Mouse (Mus musculus) layer of hippocampus, adult 2 months (tissue): ENCODE data around the gene Krt39. TPM values are rescaled to one million over a fixed set of nuclear protein-coding genes. Genes with fewer than 3 reads are reported as not detected.

Experiments used
- DNase-seq, 2 experiments: peaks; one replicate each; pipeline ENCODE4 v3.0.0; 2022; ENCODE audit warnings: low spot score in 2 of 2
- H3K27ac ChIP-seq: fragments of 200-600 bp; 2 replicates; pipeline ENCODE4 v1.8.1; 2022
- H3K4me3 ChIP-seq: fragments of 200-600 bp; 2 replicates; pipeline ENCODE4 v1.8.1; 2022; ENCODE audit warnings: mild to moderate bottlenecking
- CTCF ChIP-seq: fragments of 200-600 bp; conservative IDR thresholded peaks from 2 replicates; pipeline ENCODE4 v1.8.1; 2022; ENCODE audit warnings: antibody characterized with exemption, mild to moderate bottlenecking, moderate library complexity
- total RNA-seq, 2 experiments: library from RNA; stranded (reverse); gene quantifications; 2 replicates each; pipeline ENCODE4 v1.2.3; 2021

Gene Krt39
- total RNA-seq, 2 experiments from 2014 or later = not detected

- no peak for DNase-seq
- no peak for TF ChIP-seq CTCF
- no peak overlapping the region for H3K4me3 ChIP-seq
- H3K27ac ChIP-seq = no peak overlapping the region
These were observed 26.4 kb downstream of the Krt39 start for GRCm38 (mm10) chr11:99494741-99495140.

- no peak for TF ChIP-seq CTCF
- no peak overlapping the region for H3K27ac ChIP-seq
- no peak overlapping the region for H3K4me3 ChIP-seq
- DNase-seq = no peak
These were observed 27.6 kb downstream of the Krt39 start for GRCm38 (mm10) chr11:99493574-99493850.

- TF ChIP-seq CTCF = no peak
- DNase-seq = no peak
- Histone ChIP-seq H3K4me3 (no peak within 1 kb of the TSS), H3K27ac (no peak within 1 kb of the TSS)
These were observed 28.2 kb downstream of the Krt39 start, which contains the start of gene Krt23 for GRCm38 (mm10) chr11:99492733-99493573. Krt23 (minus strand) TSS chr11:99493137.

- H3K4me3 ChIP-seq = no peak overlapping the region
- no peak for TF ChIP-seq CTCF
- H3K27ac ChIP-seq = no peak overlapping the region
- no peak for DNase-seq
These were observed 30.1 kb downstream of the Krt39 start for GRCm38 (mm10) chr11:99491040-99491439.

- no peak overlapping the region for H3K4me3 ChIP-seq
- H3K27ac ChIP-seq = no peak overlapping the region
- no peak for DNase-seq
- no peak for TF ChIP-seq CTCF
These were observed 30.5 kb downstream of the Krt39 start for GRCm38 (mm10) chr11:99490624-99491023.

GRCm38 (mm10) chr11:99489233-99489632 is 31.9 kb downstream of the Krt39 start:
- Histone ChIP-seq H3K4me3 (no peak overlapping the region), H3K27ac (no peak overlapping the region)
- DNase-seq = no peak
- TF ChIP-seq CTCF = no peak

- no peak overlapping the region for H3K4me3 ChIP-seq
- TF ChIP-seq CTCF = no peak
- DNase-seq = no peak
- no peak overlapping the region for H3K27ac ChIP-seq
These were observed 46.2 kb downstream of the Krt39 start for GRCm38 (mm10) chr11:99474981-99475380.

- no peak for TF ChIP-seq CTCF
- Histone ChIP-seq H3K27ac (no peak overlapping the region), H3K4me3 (no peak overlapping the region)
- DNase-seq = no peak
These were observed 47.7 kb downstream of the Krt39 start for GRCm38 (mm10) chr11:99473433-99473832.

GRCm38 (mm10) chr11:99472405-99472804 is 48.7 kb downstream of the Krt39 start:
- H3K4me3 ChIP-seq = no peak overlapping the region
- no peak for TF ChIP-seq CTCF

GRCm38 (mm10) chr11:99471946-99472345 is 49.2 kb downstream of the Krt39 start:
- Histone ChIP-seq H3K4me3 (no peak overlapping the region), H3K27ac (no peak overlapping the region)
- TF ChIP-seq CTCF = no peak
- DNase-seq = no peak

More at GRCm38 (mm10) chr11:99472405-99472804, 48.7 kb downstream of the Krt39 start:
- H3K27ac ChIP-seq = no peak overlapping the region
- no peak for DNase-seq

- Histone ChIP-seq H3K4me3 (no peak overlapping the region), H3K27ac (no peak overlapping the region)
- no peak for DNase-seq
- no peak for TF ChIP-seq CTCF
These were observed 51.9 kb downstream of the Krt39 start for GRCm38 (mm10) chr11:99469228-99469627.

GRCm38 (mm10) chr11:99468566-99468965 is 52.6 kb downstream of the Krt39 start:
- TF ChIP-seq CTCF = no peak
- DNase-seq = no peak
- Histone ChIP-seq H3K4me3 (no peak overlapping the region), H3K27ac (no peak overlapping the region)

- TF ChIP-seq CTCF = no peak
- H3K4me3 ChIP-seq = no peak overlapping the region
- no peak overlapping the region for H3K27ac ChIP-seq
- peak in 1 of 2 experiments; percentile 15 for DNase-seq
These were observed 54.8 kb downstream of the Krt39 start for GRCm38 (mm10) chr11:99466316-99466715.

GRCm38 (mm10) chr11:99464836-99465235 is 56.3 kb downstream of the Krt39 start:
- no peak overlapping the region for H3K4me3 ChIP-seq
- TF ChIP-seq CTCF = peak; percentile 89
- DNase-seq = peak; percentile 76 to 90
- H3K27ac ChIP-seq = no peak overlapping the region

Other genes starting within 250 kb of the Krt39 start
- not detected for gene Krt24, start 236.1 kb downstream of the Krt39 start, total RNA-seq
- not detected for gene Krt25, start 198.4 kb downstream of the Krt39 start, total RNA-seq
- not detected for gene Krt26, start 183.4 kb downstream of the Krt39 start, total RNA-seq
- not detected for gene Krt27, start 170.2 kb downstream of the Krt39 start, total RNA-seq
- under 1 TPM in 1 of 2 experiments, not detected in 1; 0.23 TPM for gene Krt28, start 146.4 kb downstream of the Krt39 start, total RNA-seq
- 10 to 100 TPM; 14.8 to 16.4 TPM for gene Krt10, start 132.0 kb downstream of the Krt39 start, total RNA-seq
- gene Krt12, start 99.1 kb downstream of the Krt39 start, total RNA-seq = 1 to 10 TPM in 1 of 2 experiments, under 1 TPM in 1; 0.97 to 1.4 TPM
- gene Krt20, start 83.2 kb downstream of the Krt39 start, total RNA-seq = not detected
- not detected for gene Krt23, start 28.2 kb downstream of the Krt39 start, total RNA-seq
- not detected for gene Krt40, start 21.8 kb upstream of the Krt39 start, total RNA-seq
- gene Krtap3-3, start 29.5 kb upstream of the Krt39 start, total RNA-seq = not detected
- gene Krtap3-2, start 35.5 kb upstream of the Krt39 start, total RNA-seq = not detected
- not detected for gene Gm11939, start 38.1 kb upstream of the Krt39 start, total RNA-seq
- gene Krtap3-1, start 45.3 kb upstream of the Krt39 start, total RNA-seq = not detected
- not detected for gene Krtap1-5, start 59.7 kb upstream of the Krt39 start, total RNA-seq
- not detected for gene Krtap1-4, start 62.3 kb upstream of the Krt39 start, total RNA-seq
- gene Krtap1-3, start 70.0 kb upstream of the Krt39 start, total RNA-seq = not detected
- gene Krtap9-3, start 76.8 kb upstream of the Krt39 start, total RNA-seq = not detected
- not detected for gene Gm11938, start 82.0 kb upstream of the Krt39 start, total RNA-seq
- gene Gm11937, start 88.9 kb upstream of the Krt39 start, total RNA-seq = not detected
- gene Krtap2-4, start 93.5 kb upstream of the Krt39 start, total RNA-seq = not detected
- not detected for gene Gm11562, start 99.1 kb upstream of the Krt39 start, total RNA-seq
- not detected for gene Krtap4-1, start 106.9 kb upstream of the Krt39 start, total RNA-seq
- not detected for gene Krtap4-2, start 113.7 kb upstream of the Krt39 start, total RNA-seq
- not detected for gene Krtap4-7, start 122.8 kb upstream of the Krt39 start, total RNA-seq
- gene Gm11555, start 128.9 kb upstream of the Krt39 start, total RNA-seq = not detected
- not detected for gene Gm11563, start 137.6 kb upstream of the Krt39 start, total RNA-seq
- gene Krtap4-6, start 144.6 kb upstream of the Krt39 start, total RNA-seq = not detected
- gene Gm14190, start 169.4 kb upstream of the Krt39 start, total RNA-seq = not detected
- gene Gm14180, start 213.0 kb upstream of the Krt39 start, total RNA-seq = not detected